20 mouse cellular contexts compared by ENCODE assay signal in the genomic region with DNA sequence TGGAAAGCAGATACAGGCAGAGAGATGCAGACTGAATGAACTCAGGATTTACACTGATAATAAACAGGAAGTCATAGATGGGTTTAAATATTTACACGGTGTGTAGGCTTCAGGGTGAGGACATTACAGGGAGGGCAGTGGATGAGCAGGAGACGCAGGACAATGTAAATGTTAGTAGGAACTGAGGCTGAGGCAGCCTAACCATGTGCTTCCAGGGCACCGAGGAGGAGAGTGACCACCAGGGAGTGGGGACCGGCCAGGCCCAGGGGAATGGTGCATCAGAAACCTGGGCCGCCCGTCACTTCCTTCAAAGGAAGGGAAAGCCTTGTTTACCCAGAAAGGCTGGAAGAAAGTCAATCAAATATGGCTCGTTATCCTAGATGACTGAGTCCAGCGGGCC. TPM values are rescaled to one million over a fixed set of nuclear protein-coding genes. Genes with fewer than 3 reads are reported as not detected.
DNase-seq lines count a peak whose midpoint lies in the region; ATAC-seq and TF ChIP-seq lines count a peak whose summit lies in the region.
"Had no signal": no experiment of that assay in that cellular context is flagged by ENCODE, and none has a peak within 500 bp of the region (broad histone marks: within the 10 kb centered on the region; RNA-seq: fewer than 3 reads in every experiment).

No protein-coding gene starts in this region.

- DNase-seq in lung, postnatal 10 days, result peak; percentile 67
- DNase-seq in thymus, postnatal 0 days (ENCODE audit: low spot score), result no peak
- DNase-seq in midbrain, postnatal 0 days (ENCODE audit: low spot score), result no peak
- DNase-seq in layer of hippocampus, adult 18-20 months (ENCODE audit: low spot score in 2 of 2), result no peak
- DNase-seq: cerebellum, adult 2 months; heart, postnatal 14 days; kidney, adult 18-20 months; retina, postnatal 1 day had no signal

- H3K4me1 ChIP-seq in heart, embryonic 13.5 days, result peaks cover 7% of the 10 kb centered on the region; the same call in 1 of the 2 replicates
- no peaks in the 10 kb centered on the region for H3K4me1 ChIP-seq in heart, embryonic 11.5 days (ENCODE audit: control insufficient read depth, insufficient read depth, low read length)
- H3K4me1 ChIP-seq in intestine, embryonic 16.5 days (ENCODE audit: control insufficient read depth, insufficient read depth, low read length), result peaks cover 8% of the 10 kb centered on the region; the same call in 1 of the 2 replicates
- peaks cover 8% of the 10 kb centered on the region for H3K4me1 ChIP-seq in stomach, embryonic 16.5 days (ENCODE audit: control insufficient read depth, insufficient read depth, low read length)
- no peaks in the 10 kb centered on the region for H3K4me1 ChIP-seq in midbrain, postnatal 0 days (ENCODE audit: insufficient read depth, low read length)
- H3K4me1 ChIP-seq: forebrain, embryonic 12.5 days; limb, embryonic 13.5 days had no signal

- H3K9ac ChIP-seq in heart, embryonic 13.5 days, result peak overlapping the region; percentile 19; the same call in 1 of the 2 replicates
- no peak overlapping the region for H3K9ac ChIP-seq in heart, embryonic 11.5 days (ENCODE audit: low read depth, low read length)
- 0 out of 2 replicates have a peak overlapping the region, but pooled peaks have one; percentile 33 for H3K9ac ChIP-seq in intestine, embryonic 16.5 days (ENCODE audit: low read depth, low read length)
- no peak overlapping the region; the same call in none of the 2 replicates for H3K9ac ChIP-seq in stomach, embryonic 16.5 days (ENCODE audit: low read length)
- H3K9ac ChIP-seq in midbrain, postnatal 0 days (replicated peaks; ENCODE audit: low read length, poor library complexity, severe bottlenecking), result no peak overlapping the region
- H3K9ac ChIP-seq: forebrain, embryonic 12.5 days; hindbrain, embryonic 14.5 days; limb, embryonic 13.5 days; liver, embryonic 14.5 days had no signal

- ATAC-seq in heart, embryonic 13.5 days (ENCODE audit: extremely low read depth, insufficient number of reproducible peaks, low FRiP score, low TSS enrichment), result no peak
- ATAC-seq in heart, embryonic 11.5 days (replicated peaks; ENCODE audit: insufficient number of reproducible peaks, low FRiP score, low TSS enrichment), result no peak
- ATAC-seq in intestine, embryonic 16.5 days, result peak; percentile 83
- ATAC-seq in stomach, embryonic 16.5 days (ENCODE audit: insufficient read depth, low FRiP score), result 0 out of 2 replicates have a peak, but pooled peaks have one; percentile 43
- no peak for ATAC-seq in midbrain, postnatal 0 days (ENCODE audit: low FRiP score)
- ATAC-seq: midbrain, embryonic 16.5 days had no signal

- H3K36me3 ChIP-seq in heart, embryonic 13.5 days, result no peaks in the 10 kb centered on the region
- H3K36me3 ChIP-seq in heart, embryonic 11.5 days (ENCODE audit: control insufficient read depth, insufficient read depth, low read length), result no peaks in the 10 kb centered on the region
- H3K36me3 ChIP-seq in intestine, embryonic 16.5 days (ENCODE audit: control insufficient read depth, insufficient read depth, low read length), result no peaks in the 10 kb centered on the region
- H3K36me3 ChIP-seq in stomach, embryonic 16.5 days (ENCODE audit: control insufficient read depth, insufficient read depth, low read length), result no peaks in the 10 kb centered on the region
- H3K36me3 ChIP-seq in midbrain, postnatal 0 days (ENCODE audit: insufficient read depth, low read length), result no peaks in the 10 kb centered on the region
- H3K36me3 ChIP-seq: forebrain, embryonic 12.5 days; limb, embryonic 13.5 days had no signal

- H3K4me2 ChIP-seq in heart, embryonic 13.5 days, result no peak overlapping the region
- H3K4me2 ChIP-seq in heart, embryonic 11.5 days, result no peak overlapping the region
- no peak overlapping the region for H3K4me2 ChIP-seq in intestine, embryonic 16.5 days (ENCODE audit: low read depth, low read length)
- H3K4me2 ChIP-seq in stomach, embryonic 16.5 days (ENCODE audit: low read depth, low read length), result no peak overlapping the region
- no peak overlapping the region for H3K4me2 ChIP-seq in midbrain, postnatal 0 days (ENCODE audit: low read depth, low read length, poor library complexity, severe bottlenecking)
- H3K4me2 ChIP-seq: forebrain, embryonic 12.5 days; hindbrain, embryonic 14.5 days; limb, embryonic 13.5 days had no signal

- 42% methylated on average over 8 of the region's 8 CpGs for WGBS in heart, embryonic 13.5 days
- 53% methylated on average over 8 of the region's 8 CpGs for WGBS in heart, embryonic 11.5 days (ENCODE audit: insufficient replicate concordance)
- 32% methylated on average over 8 of the region's 8 CpGs for WGBS in intestine, embryonic 16.5 days
- WGBS in stomach, embryonic 16.5 days, result 24% methylated on average over 8 of the region's 8 CpGs
- 74% methylated on average over 8 of the region's 8 CpGs for WGBS in midbrain, postnatal 0 days

- no peak overlapping the region for H3K27ac ChIP-seq in heart, embryonic 13.5 days (replicated peaks)
- no peak overlapping the region for H3K27ac ChIP-seq in heart, embryonic 11.5 days (ENCODE audit: low read depth, low read length)
- H3K27ac ChIP-seq in intestine, embryonic 16.5 days (ENCODE audit: low read length), result peak overlapping the region; percentile 57
- H3K27ac ChIP-seq in stomach, embryonic 16.5 days (ENCODE audit: low read length), result peak overlapping the region; percentile 46; the same call in 1 of the 2 replicates
- no peak overlapping the region for H3K27ac ChIP-seq in midbrain, postnatal 0 days (ENCODE audit: low read depth, low read length)
- H3K27ac ChIP-seq: forebrain, embryonic 12.5 days; hindbrain, embryonic 14.5 days; kidney, postnatal 0 days; limb, embryonic 13.5 days; liver, embryonic 14.5 days had no signal

- H3K9me3 ChIP-seq in heart, embryonic 13.5 days, result no peaks in the 10 kb centered on the region
- no peaks in the 10 kb centered on the region for H3K9me3 ChIP-seq in heart, embryonic 11.5 days (replicated peaks; ENCODE audit: control insufficient read depth, low read length)
- no peaks in the 10 kb centered on the region for H3K9me3 ChIP-seq in intestine, embryonic 16.5 days (ENCODE audit: control insufficient read depth, low read length)
- no peaks in the 10 kb centered on the region for H3K9me3 ChIP-seq in stomach, embryonic 16.5 days (replicated peaks; ENCODE audit: control insufficient read depth, low read length)
- H3K9me3 ChIP-seq in midbrain, postnatal 0 days (ENCODE audit: low read length), result no peaks in the 10 kb centered on the region
- H3K9me3 ChIP-seq: forebrain, embryonic 12.5 days; limb, embryonic 13.5 days had no signal

- TF ChIP-seq CTCF in midbrain, postnatal 0 days (IDR thresholded peaks at IDR 0.05), result no peak

- no peak overlapping the region for H3K4me3 ChIP-seq in heart, embryonic 13.5 days
- no peak overlapping the region for H3K4me3 ChIP-seq in heart, embryonic 11.5 days (ENCODE audit: low read depth, low read length)
- H3K4me3 ChIP-seq in intestine, embryonic 16.5 days (ENCODE audit: low read length), result no peak overlapping the region
- no peak overlapping the region for H3K4me3 ChIP-seq in stomach, embryonic 16.5 days (replicated peaks; ENCODE audit: low read length)
- no peak overlapping the region for H3K4me3 ChIP-seq in midbrain, postnatal 0 days (ENCODE audit: low read depth, low read length)
- H3K4me3 ChIP-seq: forebrain, embryonic 12.5 days; limb, embryonic 13.5 days; megakaryocyte, embryonic 14.5 days had no signal

- peaks cover 23% of the 10 kb centered on the region for H3K27me3 ChIP-seq in heart, embryonic 13.5 days (replicated peaks)
- peaks cover 6% of the 10 kb centered on the region; the same call in 1 of the 2 replicates for H3K27me3 ChIP-seq in heart, embryonic 11.5 days (ENCODE audit: control insufficient read depth, insufficient read depth, low read length)
- H3K27me3 ChIP-seq in intestine, embryonic 16.5 days (replicated peaks; ENCODE audit: control insufficient read depth, insufficient read depth, low read length), result no peaks in the 10 kb centered on the region
- H3K27me3 ChIP-seq in stomach, embryonic 16.5 days (ENCODE audit: control insufficient read depth, insufficient read depth, low read length), result no peaks in the 10 kb centered on the region
- no peaks in the 10 kb centered on the region for H3K27me3 ChIP-seq in midbrain, postnatal 0 days (ENCODE audit: insufficient read depth, low read length)

RNA-seq across cellular contexts. Expression of a gene that starts 12.3 kb away (rescaled TPM):
- polyA plus RNA-seq in heart, embryonic 13.5 days (2015; fragmentation: Nextera tagmentation; extraction: Ambion mirVana), result 123 and 132 TPM in 2 replicates
- 118 and 123 TPM in 2 replicates for polyA plus RNA-seq in heart, embryonic 11.5 days (2014; fragmentation: Nextera tagmentation; extraction: Ambion mirVana)
- 159 and 164 TPM in 2 replicates for polyA plus RNA-seq in intestine, embryonic 16.5 days (2015; fragmentation: Nextera tagmentation; extraction: Ambion mirVana)
- 124 and 126 TPM in 2 replicates for polyA plus RNA-seq in stomach, embryonic 16.5 days (2015; fragmentation: Nextera tagmentation; extraction: Ambion mirVana)
- polyA plus RNA-seq in thymus, postnatal 0 days (2015; fragmentation: Nextera tagmentation; extraction: Ambion mirVana), result 126 TPM in 2 replicates
- total RNA-seq in midbrain, postnatal 0 days (2014; rRNA removed), result 63.7 and 84.4 TPM in 2 replicates
- 173 and 175 TPM in 2 replicates for polyA plus RNA-seq in midbrain, postnatal 0 days (2015; fragmentation: Nextera tagmentation; extraction: Ambion mirVana)
- total RNA-seq in layer of hippocampus, adult 18-20 months (2021), result 10 to 100 TPM; 86.4 to 93.2 TPM

RNA-seq across cellular contexts. Expression of a gene that starts 45.5 kb away (rescaled TPM):
- 6.0 and 6.1 TPM in 2 replicates for polyA plus RNA-seq in heart, embryonic 13.5 days (2015; fragmentation: Nextera tagmentation; extraction: Ambion mirVana)
- 6.1 and 6.7 TPM in 2 replicates for polyA plus RNA-seq in heart, embryonic 11.5 days (2014; fragmentation: Nextera tagmentation; extraction: Ambion mirVana)
- 6.4 and 8.8 TPM in 2 replicates for polyA plus RNA-seq in intestine, embryonic 16.5 days (2015; fragmentation: Nextera tagmentation; extraction: Ambion mirVana)
- 10.0 and 10.1 TPM in 2 replicates for polyA plus RNA-seq in stomach, embryonic 16.5 days (2015; fragmentation: Nextera tagmentation; extraction: Ambion mirVana)
- polyA plus RNA-seq in thymus, postnatal 0 days (2015; fragmentation: Nextera tagmentation; extraction: Ambion mirVana), result 2.0 and 2.7 TPM in 2 replicates
- 55.6 and 68.4 TPM in 2 replicates for total RNA-seq in midbrain, postnatal 0 days (2014; rRNA removed)
- polyA plus RNA-seq in midbrain, postnatal 0 days (2015; fragmentation: Nextera tagmentation; extraction: Ambion mirVana), result 103 and 104 TPM in 2 replicates
- total RNA-seq in layer of hippocampus, adult 18-20 months (2021), result 10 to 100 TPM; 26.2 to 28.5 TPM
- total RNA-seq: neutrophil, adult 5-6 weeks had no signal

RNA-seq across cellular contexts. Expression of a gene that starts 54.8 kb away (rescaled TPM):
- polyA plus RNA-seq in heart, embryonic 13.5 days (2015; fragmentation: Nextera tagmentation; extraction: Ambion mirVana), result 28.1 and 30.5 TPM in 2 replicates
- 38.8 and 39.8 TPM in 2 replicates for polyA plus RNA-seq in heart, embryonic 11.5 days (2014; fragmentation: Nextera tagmentation; extraction: Ambion mirVana)
- polyA plus RNA-seq in intestine, embryonic 16.5 days (2015; fragmentation: Nextera tagmentation; extraction: Ambion mirVana), result 35.4 and 37.1 TPM in 2 replicates
- 33.9 and 36.6 TPM in 2 replicates for polyA plus RNA-seq in stomach, embryonic 16.5 days (2015; fragmentation: Nextera tagmentation; extraction: Ambion mirVana)
- 61.6 and 62.3 TPM in 2 replicates for polyA plus RNA-seq in thymus, postnatal 0 days (2015; fragmentation: Nextera tagmentation; extraction: Ambion mirVana)
- total RNA-seq in midbrain, postnatal 0 days (2014; rRNA removed), result 8.9 and 13.3 TPM in 2 replicates
- 16.7 and 18.2 TPM in 2 replicates for polyA plus RNA-seq in midbrain, postnatal 0 days (2015; fragmentation: Nextera tagmentation; extraction: Ambion mirVana)
- total RNA-seq in layer of hippocampus, adult 18-20 months (2021), result 10 to 100 TPM; 10.5 to 11.2 TPM

Comparison
In these comparisons a context has a peak if more than half of its experiments do, and no peak if none do; other contexts are left out.
1. H3K9ac ChIP-seq: peak in heart, embryonic 13.5 days (single experiment) and intestine, embryonic 16.5 days (single experiment); none in heart, embryonic 11.5 days (single experiment), stomach, embryonic 16.5 days (single experiment) and midbrain, postnatal 0 days (single experiment).
2. ATAC-seq: peak in intestine, embryonic 16.5 days (single experiment) and stomach, embryonic 16.5 days (single experiment); none in heart, embryonic 13.5 days (single experiment), heart, embryonic 11.5 days (single experiment) and midbrain, postnatal 0 days (single experiment).
3. H3K27ac ChIP-seq: peak in intestine, embryonic 16.5 days (single experiment) and stomach, embryonic 16.5 days (single experiment); none in heart, embryonic 13.5 days (single experiment), heart, embryonic 11.5 days (single experiment) and midbrain, postnatal 0 days (single experiment).